Mouse (Mus musculus): ENCODE data around the gene Ssx2ip. TPM values are rescaled to one million over a fixed set of nuclear protein-coding genes. Genes with fewer than 3 reads are reported as not detected.

Gene Ssx2ip
- total and polyA plus RNA-seq, 3 experiments = 12.8 to 64.0 (median 58.6) TPM

DNA sequence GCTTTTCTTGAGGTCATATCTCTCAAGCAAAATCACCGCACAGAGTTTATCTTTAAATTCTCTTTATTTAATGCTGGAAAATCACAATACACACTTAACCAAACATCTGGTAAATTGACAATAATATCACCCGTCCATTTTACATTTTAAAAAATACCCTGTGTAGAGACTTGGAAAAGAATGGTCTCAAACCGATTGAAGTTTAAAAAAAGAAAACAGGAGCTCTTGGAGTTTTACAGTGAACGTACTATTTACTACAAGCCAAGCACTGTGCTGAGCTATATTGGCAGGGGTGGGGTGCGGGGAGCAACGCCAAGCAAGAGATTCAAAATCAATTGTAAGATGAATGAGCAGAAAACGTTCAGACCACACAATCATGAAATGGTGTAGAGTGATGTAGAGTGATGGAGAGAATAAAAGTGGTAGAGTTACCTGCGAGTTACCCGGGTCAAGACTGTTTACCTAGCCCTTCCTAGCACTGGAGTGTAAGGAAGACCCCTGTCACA lies 45.4 kb downstream of the Ssx2ip start, which contains the start of gene Ctbs:
Gene Ctbs (plus strand): TSS at position 51 of the 506 bp plus-strand sequence.
- DNase-seq (ENCODE audit: low spot score) (no peak), ATAC-seq (ENCODE audit: extremely low read depth, insufficient number of reproducible peaks, low FRiP score, poor library complexity, severe bottlenecking) (no peak)
- Histone ChIP-seq H3K4me1 (ENCODE audit: insufficient read depth, low read depth, low read length) (peaks cover 21% of the 10 kb centered on the region), H3K4me3 (ENCODE audit: low read depth, low read length) (peak within 1 kb of the TSS; percentile 87), H3K36me3 (replicated peaks) (peaks cover 24% of the 10 kb centered on the region), H3K27me3 (ENCODE audit: insufficient read depth, low read length) (no peaks in the 10 kb centered on the region), H3K9me3 (replicated peaks) (peaks cover 6% of the 10 kb centered on the region)
- TF ChIP-seq CTCF (IDR thresholded peaks at IDR 0.05; ENCODE audit: low read depth, low read length) = no peak
- no peak for TF ChIP-seq TAL1 (conservative IDR thresholded peaks at IDR 0.05; ENCODE audit: low read depth, low read length)
- TF ChIP-seq GATA1 (IDR thresholded peaks at IDR 0.05; ENCODE audit: borderline replicate concordance, low read length) = no peak
- no peak for TF ChIP-seq GATA2 (IDR thresholded peaks at IDR 0.05; ENCODE audit: borderline replicate concordance, low read depth, low read length)
- no peak for TF ChIP-seq POLR2AphosphoS5 (IDR thresholded peaks at IDR 0.05; ENCODE audit: insufficient replicate concordance, low read depth, low read length)

DNA sequence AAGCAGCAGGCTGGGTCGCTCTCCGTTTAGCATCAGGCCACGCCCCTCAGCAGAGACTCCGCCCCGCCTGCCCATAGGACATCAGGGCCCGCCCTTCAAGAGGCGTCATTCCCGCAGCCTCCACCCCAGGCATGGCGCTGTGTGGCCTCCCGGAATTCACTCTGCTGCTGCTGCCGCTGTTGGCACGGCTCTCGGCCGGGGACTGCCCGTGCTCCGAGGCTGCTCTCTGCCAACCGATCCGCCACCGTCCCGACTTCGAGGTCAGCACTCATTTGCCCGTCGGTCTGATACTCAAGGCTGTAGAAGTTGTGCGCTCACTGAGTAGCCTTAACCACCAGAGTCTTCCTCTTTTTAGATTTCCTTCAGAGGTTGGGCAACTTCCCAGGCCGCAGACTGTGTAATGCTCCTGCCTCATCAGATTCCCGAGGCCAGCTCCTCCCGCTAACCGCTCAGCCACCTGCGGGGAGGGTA lies 46.0 kb downstream of the Ssx2ip start:
- Histone ChIP-seq H3K36me3 (replicated peaks) (peaks cover 22% of the 10 kb centered on the region), H3K4me1 (ENCODE audit: insufficient read depth, low read depth, low read length) (peaks cover 21% of the 10 kb centered on the region), H3K9me3 (replicated peaks) (peaks cover 6% of the 10 kb centered on the region), H3K4me3 (ENCODE audit: low read depth, low read length) (peak overlapping the region; percentile 87), H3K27me3 (ENCODE audit: insufficient read depth, low read length) (no peaks in the 10 kb centered on the region)
- DNase-seq (ENCODE audit: low spot score) = peak; percentile 80
- TF ChIP-seq GATA1 (IDR thresholded peaks at IDR 0.05; ENCODE audit: borderline replicate concordance, low read length) = no peak
- TF ChIP-seq TAL1 (conservative IDR thresholded peaks at IDR 0.05; ENCODE audit: low read depth, low read length) = no peak
- TF ChIP-seq POLR2AphosphoS5 (IDR thresholded peaks at IDR 0.05; ENCODE audit: insufficient replicate concordance, low read depth, low read length) = no peak
- no peak for TF ChIP-seq CTCF (IDR thresholded peaks at IDR 0.05; ENCODE audit: low read depth, low read length)
- peak; percentile 98 for ATAC-seq (ENCODE audit: extremely low read depth, insufficient number of reproducible peaks, low FRiP score, poor library complexity, severe bottlenecking)

GRCm38 (mm10) chr3:146451375-146451774 lies 46.9 kb downstream of the Ssx2ip start:
- H3K4me3 ChIP-seq (ENCODE audit: low read depth, low read length) = peak overlapping the region; percentile 41; the same call in 1 of the 2 replicates
- H3K36me3 ChIP-seq (replicated peaks) = peaks cover 21% of the 10 kb centered on the region
- no peaks in the 10 kb centered on the region for H3K9me3 ChIP-seq (replicated peaks)
- DNase-seq (ENCODE audit: low spot score) (no peak), ATAC-seq (ENCODE audit: extremely low read depth, insufficient number of reproducible peaks, low FRiP score, poor library complexity, severe bottlenecking) (no peak)
- TF ChIP-seq POLR2AphosphoS5 (IDR thresholded peaks at IDR 0.05; ENCODE audit: insufficient replicate concordance, low read depth, low read length) (no peak), CTCF (IDR thresholded peaks at IDR 0.05; ENCODE audit: low read depth, low read length) (no peak), GATA2 (IDR thresholded peaks at IDR 0.05; ENCODE audit: borderline replicate concordance, low read depth, low read length) (no peak), GATA1 (IDR thresholded peaks at IDR 0.05; ENCODE audit: borderline replicate concordance, low read length) (no peak)
- H3K4me1 ChIP-seq (ENCODE audit: insufficient read depth, low read depth, low read length) = peaks cover 21% of the 10 kb centered on the region
- no peaks in the 10 kb centered on the region for H3K27me3 ChIP-seq (ENCODE audit: insufficient read depth, low read length)

DNA sequence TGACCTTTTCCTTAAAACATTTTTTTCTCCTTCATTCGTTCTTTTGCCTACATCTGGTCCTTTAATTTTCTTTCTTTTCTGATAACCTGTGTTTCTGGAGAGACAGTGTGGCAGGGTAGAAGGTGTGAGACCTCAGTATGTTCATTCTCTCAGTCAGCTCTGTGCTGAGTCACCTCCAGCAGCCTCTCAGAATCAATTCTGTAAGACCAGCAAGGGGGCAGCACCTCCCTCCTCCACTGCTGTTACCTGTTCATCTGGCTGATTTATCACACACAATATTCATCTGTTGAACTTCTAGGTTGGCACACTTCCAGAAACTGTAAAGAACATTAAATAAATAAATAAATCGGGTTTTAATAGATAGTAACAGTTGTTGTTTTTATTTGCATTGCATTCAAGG lies 58.5 kb downstream of the Ssx2ip start:
- TF ChIP-seq GATA1 (IDR thresholded peaks at IDR 0.05; ENCODE audit: borderline replicate concordance, low read length) (no peak), GATA2 (IDR thresholded peaks at IDR 0.05; ENCODE audit: borderline replicate concordance, low read depth, low read length) (no peak), CTCF (IDR thresholded peaks at IDR 0.05; ENCODE audit: low read depth, low read length) (no peak)
- peaks cover 2% of the 10 kb centered on the region; the same call in 1 of the 2 replicates for H3K4me1 ChIP-seq (ENCODE audit: insufficient read depth, low read depth, low read length)
- ATAC-seq (ENCODE audit: extremely low read depth, insufficient number of reproducible peaks, low FRiP score, poor library complexity, severe bottlenecking) (peak; percentile 45; the same call in 1 of the 2 replicates), DNase-seq (ENCODE audit: low spot score) (no peak)
- H3K4me3 ChIP-seq (ENCODE audit: low read depth, low read length) = no peak overlapping the region
- no peaks in the 10 kb centered on the region for H3K27me3 ChIP-seq (ENCODE audit: insufficient read depth, low read length)
- H3K9me3 ChIP-seq (replicated peaks) = no peaks in the 10 kb centered on the region
- H3K36me3 ChIP-seq (replicated peaks) = peaks cover 26% of the 10 kb centered on the region

- no peak for DNase-seq (ENCODE audit: low spot score)
- Histone ChIP-seq H3K27me3 (ENCODE audit: insufficient read depth, low read length) (no peaks in the 10 kb centered on the region), H3K9me3 (replicated peaks) (no peaks in the 10 kb centered on the region), H3K4me3 (ENCODE audit: low read depth, low read length) (no peak overlapping the region), H3K4me1 (ENCODE audit: insufficient read depth, low read depth, low read length) (no peaks in the 10 kb centered on the region), H3K36me3 (replicated peaks) (peaks cover 8% of the 10 kb centered on the region)
- no peak for TF ChIP-seq TAL1 (conservative IDR thresholded peaks at IDR 0.05; ENCODE audit: low read depth, low read length)
- TF ChIP-seq CTCF (IDR thresholded peaks at IDR 0.05; ENCODE audit: low read depth, low read length) = no peak
- TF ChIP-seq GATA2 (IDR thresholded peaks at IDR 0.05; ENCODE audit: borderline replicate concordance, low read depth, low read length) = no peak
- TF ChIP-seq GATA1 (IDR thresholded peaks at IDR 0.05; ENCODE audit: borderline replicate concordance, low read length) = no peak
- no peak for TF ChIP-seq POLR2AphosphoS5 (IDR thresholded peaks at IDR 0.05; ENCODE audit: insufficient replicate concordance, low read depth, low read length)
- ATAC-seq (ENCODE audit: extremely low read depth, insufficient number of reproducible peaks, low FRiP score, poor library complexity, severe bottlenecking) = no peak
Observed at GRCm38 (mm10) chr3:146469226-146469625, 64.8 kb downstream of the Ssx2ip start.

GRCm38 (mm10) chr3:146472657-146473056 lies 68.2 kb downstream of the Ssx2ip start:
- Histone ChIP-seq H3K36me3 (replicated peaks) (no peaks in the 10 kb centered on the region), H3K9me3 (replicated peaks) (no peaks in the 10 kb centered on the region), H3K27me3 (ENCODE audit: insufficient read depth, low read length) (no peaks in the 10 kb centered on the region), H3K4me3 (ENCODE audit: low read depth, low read length) (no peak overlapping the region), H3K4me1 (ENCODE audit: insufficient read depth, low read depth, low read length) (no peaks in the 10 kb centered on the region)
- no peak for TF ChIP-seq GATA1 (IDR thresholded peaks at IDR 0.05; ENCODE audit: borderline replicate concordance, low read length)
- no peak for TF ChIP-seq POLR2AphosphoS5 (IDR thresholded peaks at IDR 0.05; ENCODE audit: insufficient replicate concordance, low read depth, low read length)
- TF ChIP-seq TAL1 (conservative IDR thresholded peaks at IDR 0.05; ENCODE audit: low read depth, low read length) = no peak
- no peak for TF ChIP-seq GATA2 (IDR thresholded peaks at IDR 0.05; ENCODE audit: borderline replicate concordance, low read depth, low read length)
- no peak for TF ChIP-seq CTCF (IDR thresholded peaks at IDR 0.05; ENCODE audit: low read depth, low read length)
- DNase-seq (ENCODE audit: low spot score) (no peak), ATAC-seq (ENCODE audit: extremely low read depth, insufficient number of reproducible peaks, low FRiP score, poor library complexity, severe bottlenecking) (no peak)

Measured in G1E (cell line).